Mouse (Mus musculus) heart, embryonic 14.5 days (tissue): ENCODE measurements around the gene Apaf1. TPM values are rescaled to one million over a fixed set of nuclear protein-coding genes. Genes with fewer than 3 reads are reported as not detected.

Experiments used
- ATAC-seq: fragments of 200-750 bp; cut with Nextera tagmentation; 2 replicates; pipeline ENCODE4 v1.8.0; 2017; ENCODE audit warnings: low read depth, moderate TSS enrichment; ENCODE audit not compliant: insufficient number of reproducible peaks, insufficient read depth, low FRiP score
- H3K27ac ChIP-seq, 2 experiments: fragments of 200-500 bp in 1 of 2; fragments of 300-500 bp in 1 of 2; sonication (generic) in 1 of 2; replicated peaks in 1 of 2; 2 replicates each; pipeline ENCODE4 v1.5.1; 2012 to 2014; ENCODE audit warnings: low read depth in 2 of 2, low read length in 2 of 2, control low read depth in 1 of 2, mild to moderate bottlenecking in 1 of 2, mixed read lengths in 1 of 2; ENCODE audit not compliant: control insufficient read depth in 1 of 2, insufficient read depth in 1 of 2
- H3K27me3 ChIP-seq: fragments of 300-500 bp; sonication (generic); 2 replicates; pipeline ENCODE4 v1.6.1; 2014; ENCODE audit warnings: mild to moderate bottlenecking, low read length, control low read depth; ENCODE audit not compliant: control insufficient read depth, insufficient read depth
- H3K36me3 ChIP-seq: fragments of 300-500 bp; sonication (generic); 2 replicates; pipeline ENCODE4 v1.6.1; 2014; ENCODE audit warnings: mild to moderate bottlenecking, control low read depth, low read length, mixed read lengths; ENCODE audit not compliant: control insufficient read depth, insufficient read depth
- H3K4me1 ChIP-seq, 2 experiments: fragments of 200-500 bp in 1 of 2; fragments of 300-500 bp in 1 of 2; sonication (generic) in 1 of 2; 2 replicates each; pipeline ENCODE4 v1.6.1; 2012 to 2014; ENCODE audit warnings: low read length in 2 of 2, control low read depth in 1 of 2, mixed read lengths in 1 of 2; ENCODE audit not compliant: control insufficient read depth in 2 of 2, insufficient read depth in 2 of 2
- H3K4me2 ChIP-seq: fragments of 300-500 bp; sonication (generic); 2 replicates; pipeline ENCODE4 v1.6.1; 2014; ENCODE audit warnings: mild to moderate bottlenecking, low read length
- H3K4me3 ChIP-seq, 2 experiments: fragments of 200-500 bp in 1 of 2; fragments of 300-500 bp in 1 of 2; sonication (generic) in 1 of 2; 2 replicates each; pipeline ENCODE4 v1.5.1; 2012 to 2014; ENCODE audit warnings: low read length in 2 of 2, mild to moderate bottlenecking in 2 of 2, control low read depth in 1 of 2, low read depth in 1 of 2, moderate library complexity in 1 of 2; ENCODE audit not compliant: control insufficient read depth in 1 of 2, insufficient read depth in 1 of 2
- H3K9ac ChIP-seq: fragments of 300-500 bp; sonication (generic); 2 replicates; pipeline ENCODE4 v1.6.1; 2014; ENCODE audit warnings: mild to moderate bottlenecking, low read length
- H3K9me3 ChIP-seq: fragments of 300-500 bp; sonication (generic); 2 replicates; pipeline ENCODE4 v1.6.1; 2016; ENCODE audit warnings: low read length, control low read depth; ENCODE audit not compliant: control insufficient read depth
- WGBS: fragments of 180-500 bp; shearing (Covaris S2); extraction: QIAGEN DNeasy Blood & Tissue Kit; methylation state at CpG from one replicate; pipeline ENCODE4 v1.1.7; 2014; 5-methylcytosine and 5-hydroxymethylcytosine counted together
- polyA plus RNA-seq: library from polyadenylated mRNA; unstranded; fragments of >200 nt; fragmentation: Nextera tagmentation; extraction: Ambion mirVana; gene quantifications from 2 replicates; pipeline ENCODE4 v1.2.1, GENCODE M21; 2014

The Apaf1 gene
- polyA plus RNA-seq, 1 experiment from 2014 or later, result 17.3 TPM

GRCm38 (mm10) chr10:90964511-90964910 lies 118.1 kb downstream of the Apaf1 start:
- no peaks in the 10 kb centered on the region for H3K9me3 ChIP-seq
- no peak overlapping the region for H3K9ac ChIP-seq
- 18% methylated on average over 9 of the region's 9 CpGs for WGBS
- no peaks in the 10 kb centered on the region for H3K36me3 ChIP-seq
- no peak for ATAC-seq
- H3K27ac ChIP-seq, result no peak overlapping the region
- peaks cover 0 to 3% of the 10 kb centered on the region in 2 experiments; a peak in 3 of 4 replicates for H3K4me1 ChIP-seq
- H3K4me2 ChIP-seq, result no peak overlapping the region
- H3K4me3 ChIP-seq, result no peak overlapping the region
- H3K27me3 ChIP-seq, result peaks cover 50% of the 10 kb centered on the region

GRCm38 (mm10) chr10:90960374-90960773 lies 122.2 kb downstream of the Apaf1 start:
- H3K27me3 ChIP-seq, result peaks cover 9% of the 10 kb centered on the region; the same call in 1 of the 2 replicates
- H3K4me1 ChIP-seq, result no peaks in the 10 kb centered on the region
- H3K4me2 ChIP-seq, result no peak overlapping the region
- H3K36me3 ChIP-seq, result no peaks in the 10 kb centered on the region
- H3K9ac ChIP-seq, result no peak overlapping the region
- no peak overlapping the region for H3K27ac ChIP-seq
- H3K4me3 ChIP-seq, result no peak overlapping the region
- no peaks in the 10 kb centered on the region for H3K9me3 ChIP-seq
- no peak for ATAC-seq
- 78% methylated on average over 7 of the region's 7 CpGs for WGBS

GRCm38 (mm10) chr10:90953821-90954220 lies 128.7 kb downstream of the Apaf1 start:
- 75% methylated on average over 6 of the region's 6 CpGs for WGBS
- Histone ChIP-seq H3K4me1 (no peaks in the 10 kb centered on the region), H3K9me3 (no peaks in the 10 kb centered on the region), H3K9ac (no peak overlapping the region), H3K27me3 (no peaks in the 10 kb centered on the region), H3K36me3 (no peaks in the 10 kb centered on the region), H3K4me2 (no peak overlapping the region), H3K27ac (no peak overlapping the region), H3K4me3 (no peak overlapping the region)
- no peak for ATAC-seq

- ATAC-seq, result no peak
- Histone ChIP-seq H3K36me3 (no peaks in the 10 kb centered on the region), H3K9ac (no peak overlapping the region), H3K4me3 (no peak overlapping the region), H3K27me3 (no peaks in the 10 kb centered on the region), H3K4me2 (no peak overlapping the region), H3K27ac (no peak overlapping the region), H3K9me3 (no peaks in the 10 kb centered on the region), H3K4me1 (no peaks in the 10 kb centered on the region)
- 88% methylated on average over 15 of the region's 15 CpGs for WGBS
These were observed 129.4 kb downstream of the Apaf1 start for GRCm38 (mm10) chr10:90953103-90953709.

GRCm38 (mm10) chr10:90947608-90948373 lies 134.8 kb downstream of the Apaf1 start:
- no peak overlapping the region for H3K27ac ChIP-seq
- H3K9ac ChIP-seq, result no peak overlapping the region
- H3K4me1 ChIP-seq, result no peaks in the 10 kb centered on the region
- H3K4me2 ChIP-seq, result no peak overlapping the region
- WGBS, result 85% methylated on average over 18 of the region's 18 CpGs
- H3K27me3 ChIP-seq, result no peaks in the 10 kb centered on the region; the same call in 1 of the 2 replicates
- no peaks in the 10 kb centered on the region for H3K36me3 ChIP-seq
- ATAC-seq, result no peak
- no peaks in the 10 kb centered on the region for H3K9me3 ChIP-seq
- no peak overlapping the region for H3K4me3 ChIP-seq

GRCm38 (mm10) chr10:90947043-90947442 lies 135.5 kb downstream of the Apaf1 start:
- Histone ChIP-seq H3K9ac (no peak overlapping the region), H3K27me3 (no peaks in the 10 kb centered on the region; the same call in 1 of the 2 replicates), H3K4me1 (no peaks in the 10 kb centered on the region), H3K9me3 (no peaks in the 10 kb centered on the region), H3K4me3 (no peak overlapping the region), H3K4me2 (no peak overlapping the region), H3K36me3 (no peaks in the 10 kb centered on the region), H3K27ac (no peak overlapping the region)
- WGBS, result 90% methylated on average over 6 of the region's 6 CpGs
- no peak for ATAC-seq

- no peak overlapping the region for H3K27ac ChIP-seq
- no peak overlapping the region for H3K4me3 ChIP-seq
- no peaks in the 10 kb centered on the region for H3K4me1 ChIP-seq
- no peaks in the 10 kb centered on the region for H3K36me3 ChIP-seq
- no peaks in the 10 kb centered on the region for H3K27me3 ChIP-seq
- no peak overlapping the region for H3K4me2 ChIP-seq
- H3K9ac ChIP-seq, result no peak overlapping the region
- H3K9me3 ChIP-seq, result no peaks in the 10 kb centered on the region
- ATAC-seq, result no peak
- 79% methylated on average over 14 of the region's 14 CpGs for WGBS
These were observed 140.4 kb downstream of the Apaf1 start for GRCm38 (mm10) chr10:90942001-90942700.
